Mouse (Mus musculus) heart, embryonic 13.5 days (tissue): Measurements from ENCODE around the gene Tmigd3. TPM values are rescaled to one million over a fixed set of nuclear protein-coding genes. Genes with fewer than 3 reads are reported as not detected.

Experiments
- ATAC-seq: fragments of 200-750 bp; cut with Nextera tagmentation; 2 replicates; pipeline ENCODE4 v1.8.0; 2017; ENCODE audit warnings: moderate TSS enrichment; ENCODE audit not compliant: insufficient number of reproducible peaks, low FRiP score, low TSS enrichment; ENCODE audit errors: extremely low read depth
- H3K27ac ChIP-seq: fragments of 300-500 bp; sonication (generic); replicated peaks from 2 replicates; pipeline ENCODE4 v1.5.1; 2015; ENCODE audit warnings: moderate library complexity, mild to moderate bottlenecking, inconsistent platforms
- H3K27me3 ChIP-seq: fragments of 300-500 bp; sonication (generic); replicated peaks from 2 replicates; pipeline ENCODE4 v1.6.1; 2015; ENCODE audit warnings: mild to moderate bottlenecking, inconsistent platforms
- H3K36me3 ChIP-seq: fragments of 300-500 bp; sonication (generic); 2 replicates; pipeline ENCODE4 v1.6.1; 2015; ENCODE audit warnings: mild to moderate bottlenecking, inconsistent platforms
- H3K4me1 ChIP-seq: fragments of 300-500 bp; sonication (generic); 2 replicates; pipeline ENCODE4 v1.6.1; 2015; ENCODE audit warnings: inconsistent platforms
- H3K4me2 ChIP-seq: fragments of 300-500 bp; sonication (generic); 2 replicates; pipeline ENCODE4 v1.6.1; 2015; ENCODE audit warnings: inconsistent platforms, mild to moderate bottlenecking, moderate library complexity
- H3K4me3 ChIP-seq: fragments of 300-500 bp; sonication (generic); 2 replicates; pipeline ENCODE4 v1.5.1; 2015; ENCODE audit warnings: moderate library complexity, mild to moderate bottlenecking, inconsistent platforms
- H3K9ac ChIP-seq: fragments of 300-500 bp; sonication (generic); 2 replicates; pipeline ENCODE4 v1.6.1; 2015; ENCODE audit warnings: inconsistent platforms, mild to moderate bottlenecking, moderate library complexity
- H3K9me3 ChIP-seq: fragments of 300-500 bp; sonication (generic); 2 replicates; pipeline ENCODE4 v1.6.1; 2016; ENCODE audit warnings: inconsistent platforms
- WGBS: fragments of 180-500 bp; shearing (Covaris S2); methylation state at CpG from one replicate; pipeline ENCODE4 v1.1.7; 2015; ENCODE audit warnings: mixed read lengths; 5-methylcytosine and 5-hydroxymethylcytosine counted together
- polyA plus RNA-seq: library from polyadenylated mRNA; unstranded; fragments of >200 nt; fragmentation: Nextera tagmentation; extraction: Ambion mirVana; gene quantifications from 2 replicates; pipeline ENCODE4 v1.2.1, GENCODE M21; 2015

Gene Tmigd3
- polyA plus RNA-seq, 1 experiment from 2014 or later: 0.56 TPM

DNA sequence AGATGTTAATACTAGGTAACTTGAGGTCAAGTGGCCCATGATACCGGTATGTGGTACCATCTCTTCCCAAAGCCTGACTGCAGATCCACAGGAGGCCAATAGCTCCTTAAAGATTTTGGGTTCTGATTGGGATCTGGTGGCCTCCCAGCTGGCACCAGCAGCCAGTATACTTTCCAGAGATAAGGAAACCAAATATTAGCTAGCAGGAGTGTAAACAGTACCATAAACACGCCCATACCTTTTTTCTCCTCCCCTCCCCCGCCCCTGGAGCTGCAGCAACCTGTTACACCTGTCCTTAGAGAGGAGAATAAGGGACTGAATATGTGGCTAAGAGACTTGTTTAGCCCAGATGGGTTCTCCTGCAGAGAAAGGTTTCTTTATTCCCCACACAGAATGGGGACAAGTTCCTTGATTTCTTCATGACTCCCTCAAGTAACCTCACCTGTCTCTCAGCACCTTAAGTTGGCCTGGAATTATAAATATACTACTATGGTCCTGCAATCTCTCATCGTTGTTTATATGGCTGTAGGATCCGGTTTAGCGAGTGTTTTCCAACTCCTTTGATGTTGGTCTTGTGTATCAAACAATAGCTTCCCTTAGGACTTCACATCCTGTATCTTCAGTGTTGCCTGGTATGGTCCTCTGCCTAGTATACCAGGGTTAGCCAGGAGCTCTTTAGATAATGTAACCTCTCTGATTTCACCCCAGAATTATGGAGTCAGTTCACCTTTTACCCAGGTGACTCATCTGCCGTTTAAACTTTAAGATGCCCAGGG lies 24.2 kb upstream of the Tmigd3 start:
- H3K4me3 ChIP-seq: no peak overlapping the region
- no peak overlapping the region for H3K9ac ChIP-seq
- no peak for ATAC-seq
- peaks cover 25% of the 10 kb centered on the region for H3K27me3 ChIP-seq
- no peak overlapping the region for H3K27ac ChIP-seq
- H3K9me3 ChIP-seq: no peaks in the 10 kb centered on the region
- no peaks in the 10 kb centered on the region for H3K4me1 ChIP-seq
- 50% methylated on average over 7 of the region's 7 CpGs for WGBS
- H3K4me2 ChIP-seq: no peak overlapping the region
- H3K36me3 ChIP-seq: no peaks in the 10 kb centered on the region

DNA sequence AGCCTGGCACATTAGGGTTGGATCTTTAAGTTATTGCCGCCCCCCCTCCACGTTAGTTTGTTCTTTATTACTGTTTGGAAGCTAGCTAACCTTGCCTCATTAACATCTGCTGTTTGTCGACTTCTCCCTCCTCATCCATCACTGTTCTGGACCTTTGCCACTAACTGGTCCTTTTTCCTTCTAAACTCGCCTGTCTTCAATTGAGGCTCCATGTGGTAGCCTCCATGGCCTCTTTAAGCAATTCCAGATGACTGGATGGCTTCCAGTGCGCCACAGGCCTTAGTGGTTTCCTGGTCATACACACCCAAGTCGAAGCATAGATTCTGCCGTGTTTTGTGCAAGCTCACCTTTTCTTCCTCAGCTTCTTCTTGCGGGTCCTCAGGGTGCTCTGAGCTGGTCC lies 16.9 kb upstream of the Tmigd3 start:
- no peak for ATAC-seq
- no peak overlapping the region for H3K4me3 ChIP-seq
- no peaks in the 10 kb centered on the region for H3K4me1 ChIP-seq
- no peak overlapping the region for H3K9ac ChIP-seq
- peaks cover 6% of the 10 kb centered on the region; the same call in 1 of the 2 replicates for H3K27me3 ChIP-seq
- no peaks in the 10 kb centered on the region for H3K36me3 ChIP-seq
- H3K27ac ChIP-seq: no peak overlapping the region
- H3K9me3 ChIP-seq: no peaks in the 10 kb centered on the region
- 66% methylated on average over 8 of the region's 8 CpGs for WGBS
- no peak overlapping the region for H3K4me2 ChIP-seq

DNA sequence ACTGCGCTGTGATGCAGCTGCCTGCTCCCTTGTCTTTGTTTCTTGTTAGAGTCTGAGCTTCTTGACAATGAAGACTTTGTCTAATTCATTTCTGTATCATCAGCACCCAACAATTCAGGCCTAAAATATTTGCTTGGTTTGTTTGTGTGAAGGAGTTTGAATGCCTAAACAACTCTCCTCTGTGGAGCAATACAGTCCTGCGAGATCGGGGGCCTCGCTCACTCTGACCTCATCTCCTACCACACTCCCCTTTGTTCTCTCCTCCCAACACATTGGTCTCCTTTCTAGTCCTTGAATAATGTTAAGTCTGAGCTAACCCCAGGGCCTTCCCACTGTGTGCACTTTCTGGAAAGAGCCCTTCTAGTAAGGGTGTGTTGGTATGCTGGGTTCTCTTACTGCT lies 15.9 kb upstream of the Tmigd3 start:
- no peak overlapping the region for H3K27ac ChIP-seq
- H3K4me2 ChIP-seq: no peak overlapping the region
- ATAC-seq: no peak
- H3K27me3 ChIP-seq: peaks cover 6% of the 10 kb centered on the region; the same call in 1 of the 2 replicates
- no peak overlapping the region for H3K4me3 ChIP-seq
- no peaks in the 10 kb centered on the region for H3K36me3 ChIP-seq
- H3K9ac ChIP-seq: no peak overlapping the region
- 86% methylated on average over 4 of the region's 4 CpGs for WGBS
- H3K9me3 ChIP-seq: no peaks in the 10 kb centered on the region
- no peaks in the 10 kb centered on the region for H3K4me1 ChIP-seq

DNA sequence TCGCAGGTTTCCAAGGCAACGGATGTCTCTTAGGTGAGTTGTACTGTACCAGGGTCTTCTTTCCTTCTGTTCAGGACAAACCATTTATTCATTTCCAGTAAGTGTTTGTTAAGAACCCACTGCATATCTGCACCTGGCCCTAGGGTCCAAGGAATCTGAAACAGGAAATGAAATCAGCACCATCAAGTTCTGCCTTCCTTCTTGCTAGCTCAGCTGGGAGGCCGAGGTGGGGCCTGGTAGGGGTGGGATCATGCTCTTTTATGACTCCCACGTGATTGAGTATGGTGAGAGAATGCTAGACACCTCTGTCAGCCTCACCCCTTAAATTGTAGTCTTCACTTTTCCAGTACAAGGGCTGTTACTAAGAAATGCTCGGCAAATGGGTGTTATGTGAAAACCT lies 13.2 kb upstream of the Tmigd3 start:
- no peak overlapping the region for H3K4me2 ChIP-seq
- ATAC-seq: no peak
- H3K27me3 ChIP-seq: no peaks in the 10 kb centered on the region
- no peak overlapping the region for H3K27ac ChIP-seq
- H3K4me1 ChIP-seq: no peaks in the 10 kb centered on the region
- H3K4me3 ChIP-seq: no peak overlapping the region
- no peaks in the 10 kb centered on the region for H3K36me3 ChIP-seq
- H3K9me3 ChIP-seq: no peaks in the 10 kb centered on the region
- no peak overlapping the region for H3K9ac ChIP-seq
- 60% methylated on average over 5 of the region's 5 CpGs for WGBS

DNA sequence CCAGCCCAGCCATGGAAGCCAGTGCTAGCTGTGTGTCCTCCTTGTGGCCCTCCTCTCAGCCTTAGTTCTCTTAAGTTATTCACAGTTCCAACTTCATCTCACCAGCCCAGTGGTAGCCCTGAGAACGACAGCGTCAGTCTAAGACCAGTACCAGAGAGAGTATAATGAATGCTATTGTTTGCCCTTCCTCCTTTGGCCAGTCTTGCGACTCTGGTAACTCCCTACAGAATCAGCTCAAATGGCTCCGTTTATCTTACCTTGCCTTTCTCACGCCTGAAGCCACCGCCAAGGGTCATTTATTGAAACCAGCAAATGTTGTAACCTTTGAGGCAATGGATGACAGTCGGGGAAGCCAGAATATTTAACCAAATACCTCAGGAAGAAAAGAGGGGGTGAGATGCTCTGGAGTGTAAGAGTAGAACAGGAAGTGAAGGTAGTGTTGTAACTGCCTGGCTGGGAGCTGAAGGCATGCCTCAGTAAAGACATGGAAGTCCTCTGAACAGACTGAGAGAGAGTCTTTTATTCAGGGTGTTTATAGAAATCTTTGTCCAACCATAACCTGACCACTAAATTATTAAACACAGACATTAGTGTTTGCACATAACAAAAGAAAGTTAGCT lies 8.8 kb upstream of the Tmigd3 start:
- 47% methylated on average over 7 of the region's 7 CpGs for WGBS
- H3K27ac ChIP-seq: no peak overlapping the region
- H3K4me2 ChIP-seq: no peak overlapping the region
- H3K4me1 ChIP-seq: no peaks in the 10 kb centered on the region
- H3K36me3 ChIP-seq: no peaks in the 10 kb centered on the region
- H3K27me3 ChIP-seq: 0 out of 2 replicates have a peak, but pooled peaks cover 9% of the 10 kb centered on the region
- H3K4me3 ChIP-seq: no peak overlapping the region
- H3K9me3 ChIP-seq: no peaks in the 10 kb centered on the region
- no peak for ATAC-seq
- no peak overlapping the region for H3K9ac ChIP-seq

DNA sequence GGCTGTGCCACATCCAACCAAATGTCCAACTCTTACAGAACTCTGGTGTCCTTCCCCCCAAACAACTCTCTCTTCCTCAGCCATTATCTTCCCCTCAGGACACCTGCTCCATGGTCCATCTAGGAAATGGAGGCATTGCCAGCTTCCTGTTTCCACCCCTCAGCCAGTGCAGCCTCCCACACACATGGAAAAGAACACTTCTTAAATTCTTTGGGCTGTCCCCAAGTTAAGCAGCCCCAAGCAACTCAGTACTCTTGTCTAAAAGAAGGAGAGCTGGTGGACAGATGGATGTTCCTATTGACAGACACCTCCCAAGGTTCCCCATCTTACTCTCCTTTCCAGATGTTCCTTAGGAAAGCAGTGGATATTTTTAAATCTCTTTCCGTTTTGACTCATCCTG lies 6.6 kb upstream of the Tmigd3 start:
- Histone ChIP-seq H3K4me1 (peaks cover 12% of the 10 kb centered on the region), H3K36me3 (no peaks in the 10 kb centered on the region), H3K27me3 (0 out of 2 replicates have a peak, but pooled peaks cover 9% of the 10 kb centered on the region), H3K9ac (no peak overlapping the region), H3K9me3 (no peaks in the 10 kb centered on the region), H3K27ac (no peak overlapping the region), H3K4me2 (no peak overlapping the region), H3K4me3 (no peak overlapping the region)
- ATAC-seq: no peak
- whole genome bisulfite sequencing: 32% methylated on average over 1 of the region's 1 CpGs

DNA sequence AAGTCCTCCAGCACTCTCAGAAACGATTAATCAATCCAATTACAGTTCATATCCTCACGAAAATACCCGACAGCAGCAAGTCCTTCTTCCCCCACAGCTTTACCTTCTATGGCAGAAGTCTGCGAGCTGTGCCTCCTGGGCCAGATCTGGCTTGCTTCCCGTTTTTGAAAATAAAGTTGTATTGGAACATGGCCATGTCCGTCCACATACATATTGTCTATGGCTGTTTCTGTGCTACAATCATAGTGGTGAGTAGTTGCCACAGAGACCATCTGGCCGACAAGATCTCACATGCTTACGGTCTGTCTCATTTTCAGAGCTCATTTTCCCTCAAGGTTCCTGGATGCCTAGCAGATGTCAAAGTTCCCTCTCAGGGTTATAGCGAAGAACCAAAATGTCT lies 5.6 kb upstream of the Tmigd3 start:
- 71% methylated on average over 9 of the region's 9 CpGs for WGBS
- H3K4me1 ChIP-seq: peaks cover 12% of the 10 kb centered on the region
- H3K36me3 ChIP-seq: no peaks in the 10 kb centered on the region
- H3K27ac ChIP-seq: no peak overlapping the region
- H3K4me3 ChIP-seq: no peak overlapping the region
- no peak overlapping the region for H3K4me2 ChIP-seq
- H3K9ac ChIP-seq: no peak overlapping the region
- H3K27me3 ChIP-seq: 0 out of 2 replicates have a peak, but pooled peaks cover 9% of the 10 kb centered on the region
- no peaks in the 10 kb centered on the region for H3K9me3 ChIP-seq
- ATAC-seq: no peak

DNA sequence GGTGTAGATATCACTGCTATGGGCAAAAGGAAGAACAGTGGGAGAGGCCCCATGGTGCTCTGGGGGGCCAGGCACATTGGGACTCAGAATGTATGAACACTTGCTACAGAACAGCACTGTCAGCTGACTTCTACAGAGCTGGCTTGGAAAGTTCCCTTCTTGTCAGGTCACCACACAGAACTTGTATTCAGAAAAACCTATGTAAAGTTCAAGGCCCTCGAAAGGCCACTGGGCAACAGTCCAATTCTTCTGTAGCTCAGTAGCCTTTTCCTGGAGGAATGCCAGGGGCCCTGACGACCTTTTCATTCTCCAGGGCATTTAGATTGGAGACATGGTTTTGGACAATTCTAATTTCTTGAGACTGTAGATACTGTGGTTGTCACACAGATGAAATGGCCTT lies 2.6 kb upstream of the Tmigd3 start:
- 18% methylated on average over 2 of the region's 2 CpGs for WGBS
- peaks cover 28% of the 10 kb centered on the region for H3K4me1 ChIP-seq
- H3K4me2 ChIP-seq: no peak overlapping the region
- no peaks in the 10 kb centered on the region for H3K36me3 ChIP-seq
- no peak overlapping the region for H3K4me3 ChIP-seq
- no peak overlapping the region for H3K9ac ChIP-seq
- H3K27me3 ChIP-seq: peaks cover 9% of the 10 kb centered on the region; the same call in 1 of the 2 replicates
- no peak for ATAC-seq
- H3K27ac ChIP-seq: peak overlapping the region; percentile 54
- no peaks in the 10 kb centered on the region for H3K9me3 ChIP-seq

DNA sequence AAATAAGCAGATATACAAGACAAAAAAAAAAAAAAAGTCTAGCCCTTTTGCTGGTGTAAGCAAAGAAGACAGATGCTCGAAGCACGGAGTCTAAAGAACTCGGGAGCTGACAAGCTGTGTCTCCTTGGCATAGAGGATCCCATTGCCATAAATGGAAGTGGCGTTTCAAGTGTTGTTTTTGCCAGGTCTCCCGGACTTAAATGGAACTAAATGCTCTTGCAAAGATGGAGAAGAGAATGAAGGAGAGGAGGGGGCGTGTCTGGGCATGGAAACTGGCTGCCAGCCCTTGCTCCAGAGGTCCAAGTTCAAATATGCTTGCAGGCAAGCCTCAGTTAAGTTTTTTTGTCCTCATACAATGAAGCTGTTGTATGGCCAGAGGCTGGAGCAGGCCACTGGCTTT lies 1.3 kb downstream of the Tmigd3 start:
- WGBS: 27% methylated on average over 6 of the region's 6 CpGs
- H3K9me3 ChIP-seq: no peaks in the 10 kb centered on the region
- H3K9ac ChIP-seq: 0 out of 2 replicates have a peak overlapping the region, but pooled peaks have one; percentile 7
- peak overlapping the region; percentile 45 for H3K4me2 ChIP-seq
- H3K4me3 ChIP-seq: 0 out of 2 replicates have a peak overlapping the region, but pooled peaks have one; percentile 3
- ATAC-seq: no peak; the same call in 1 of the 2 replicates
- no peaks in the 10 kb centered on the region for H3K36me3 ChIP-seq
- H3K27ac ChIP-seq: peak overlapping the region; percentile 32; the same call in 1 of the 2 replicates
- peaks cover 4% of the 10 kb centered on the region for H3K27me3 ChIP-seq
- H3K4me1 ChIP-seq: peaks cover 41% of the 10 kb centered on the region

DNA sequence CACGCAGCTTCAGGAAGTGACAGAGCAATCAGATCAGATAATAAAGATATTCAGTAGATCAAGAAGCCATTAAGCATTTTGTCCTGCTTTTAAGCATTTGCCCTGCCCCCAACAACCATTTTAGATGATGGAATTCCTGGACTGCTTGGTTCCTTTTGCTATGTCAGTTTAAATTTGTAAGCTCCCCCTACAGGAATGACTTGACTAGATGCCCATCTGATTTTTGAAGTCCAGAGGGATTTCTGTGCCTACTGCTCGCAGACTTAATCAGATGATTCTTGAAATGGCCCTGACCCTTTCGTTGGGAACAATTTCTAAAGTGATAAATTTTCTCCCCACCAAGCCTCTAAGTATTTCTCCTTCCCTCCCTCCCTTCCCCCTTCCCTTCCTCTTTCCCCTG lies 1.9 kb downstream of the Tmigd3 start:
- Histone ChIP-seq H3K4me3 (no peak overlapping the region), H3K4me2 (peak overlapping the region; percentile 45; the same call in 1 of the 2 replicates), H3K4me1 (peaks cover 40% of the 10 kb centered on the region), H3K9me3 (no peaks in the 10 kb centered on the region), H3K9ac (no peak overlapping the region), H3K27me3 (peaks cover 8% of the 10 kb centered on the region), H3K36me3 (no peaks in the 10 kb centered on the region), H3K27ac (peak overlapping the region; percentile 32; the same call in 1 of the 2 replicates)
- no peak for ATAC-seq
- WGBS: 22% methylated on average over 3 of the region's 3 CpGs

DNA sequence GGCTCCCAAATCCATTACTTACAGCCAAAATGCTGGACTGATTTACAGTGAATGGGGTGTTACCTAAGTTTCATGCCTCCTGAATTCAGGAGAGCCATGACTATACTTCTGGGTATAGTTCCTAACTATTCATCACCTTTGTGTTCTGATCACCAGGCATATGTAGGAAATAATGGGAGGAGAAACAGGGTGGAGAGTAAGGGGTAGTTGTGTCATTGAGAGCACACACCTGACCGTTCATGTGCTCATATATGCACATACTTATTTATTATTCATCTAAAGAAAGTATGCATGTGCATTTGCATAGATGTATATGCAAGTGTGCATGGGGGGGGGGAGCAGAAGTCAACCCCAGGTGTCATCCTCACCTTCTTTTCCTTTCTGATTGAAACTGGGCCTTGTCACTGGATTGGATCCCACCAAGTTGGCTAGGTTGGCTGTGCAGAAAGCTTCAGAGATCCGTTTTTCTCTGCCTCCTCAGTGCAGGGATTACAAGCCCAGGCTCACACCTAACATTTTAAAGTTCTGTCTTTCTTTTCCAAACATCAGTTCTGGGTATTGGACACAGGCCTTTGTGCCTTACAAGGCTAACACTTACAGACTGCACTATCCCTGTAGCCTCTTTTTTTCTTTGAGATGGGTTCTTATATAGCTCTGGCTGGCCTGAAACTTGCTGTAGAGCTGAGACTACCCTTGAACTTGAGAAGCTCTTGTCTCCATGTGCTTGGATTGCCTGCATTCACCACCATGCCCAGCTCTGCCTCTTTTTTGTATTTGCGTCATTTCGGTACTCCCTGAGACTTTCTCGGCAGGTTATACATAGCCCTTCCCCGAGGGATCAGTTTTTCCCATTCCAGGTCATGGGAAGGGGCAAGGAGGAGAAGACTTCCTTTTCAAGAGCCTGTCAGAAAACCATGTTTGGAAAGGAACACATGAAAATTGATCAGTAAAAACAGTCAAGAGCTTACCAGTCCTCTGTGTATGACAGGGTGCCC lies 3.0 kb downstream of the Tmigd3 start:
- Histone ChIP-seq H3K9me3 (no peaks in the 10 kb centered on the region), H3K4me2 (no peak overlapping the region), H3K4me1 (peaks cover 36% of the 10 kb centered on the region), H3K27me3 (peaks cover 17% of the 10 kb centered on the region), H3K9ac (no peak overlapping the region), H3K36me3 (no peaks in the 10 kb centered on the region), H3K4me3 (no peak overlapping the region), H3K27ac (no peak overlapping the region)
- 84% methylated on average over 6 of the region's 6 CpGs for WGBS
- no peak for ATAC-seq
